Mouse (Mus musculus) granulocyte monocyte progenitor cell, adult 5-6 weeks (primary cell): Measurements from ENCODE around the gene Gng3. TPM values are rescaled to one million over a fixed set of nuclear protein-coding genes. Genes with fewer than 3 reads are reported as not detected.
A peak's percentile ranks its signal among the peaks of the same experiment; 100 is the strongest.
"Not testable (repeated sequence)": the region's sequence is repeated elsewhere in the genome, so short reads cannot be mapped to it uniquely, and the experiment has no call there.

Source experiments
- ATAC-seq: replicated peaks from 2 replicates; pipeline ENCODE4 v1.8.0; 2016; ENCODE audit warnings: mild to moderate bottlenecking, moderate TSS enrichment, inconsistent platforms; ENCODE audit not compliant: poor library complexity, severe bottlenecking
- total RNA-seq, 2 experiments: library from RNA; stranded (forward) in 1 of 2; stranded (reverse) in 1 of 2; fragments of 200-712, 200-1000 nt in 1 of 2; fragments of >200 nt in 1 of 2; fragmentation: Nextera tagmentation in 1 of 2; gene quantifications; 2 replicates each; pipeline ENCODE4 v1.2.3; 2014 to 2017

Gng3 gene
- not detected in 2 replicates for total RNA-seq (2014; fragmentation: Nextera tagmentation)
- total RNA-seq (2017): 0.26 TPM in 1 of 2 replicates, not detected in the other

GRCm38 (mm10) chr19:8839103-8839907, at the start of gene Gng3:
Gene Gng3 (minus strand): TSS chr19:8839194.
- no peak for ATAC-seq

GRCm38 (mm10) chr19:8887585-8888463, 48.8 kb upstream of the Gng3 start:
- no peak for ATAC-seq

GRCm38 (mm10) chr19:8886916-8887584, 48.1 kb upstream of the Gng3 start:
- ATAC-seq: no peak

- no peak for ATAC-seq
Measured at GRCm38 (mm10) chr19:8883616-8884015, 44.6 kb upstream of the Gng3 start, which contains the start of the genes Lbhd1 and Gm49403. Gene Lbhd1 (plus strand): TSS chr19:8883732. Gene Gm49403 (plus strand): TSS chr19:8883930.

GRCm38 (mm10) chr19:8881034-8881392, 42.0 kb upstream of the Gng3 start:
- peak; percentile 6; the same call in 1 of the 2 replicates for ATAC-seq

GRCm38 (mm10) chr19:8880311-8881033, 41.5 kb upstream of the Gng3 start, which contains the start of gene Uqcc3:
Gene Uqcc3 (minus strand): TSS chr19:8880923.
- ATAC-seq: peak; percentile 94

- ATAC-seq: no peak
Measured at GRCm38 (mm10) chr19:8875031-8875430, 36.0 kb upstream of the Gng3 start.

GRCm38 (mm10) chr19:8872266-8872840, 33.4 kb upstream of the Gng3 start:
- ATAC-seq: no peak

GRCm38 (mm10) chr19:8871267-8872186, 32.5 kb upstream of the Gng3 start, which contains the start of gene Ubxn1:
Gene Ubxn1 (plus strand): TSS chr19:8871496.
- peak; percentile 99 for ATAC-seq

- ATAC-seq: 0 out of 2 replicates have a peak, but pooled peaks have one; percentile 19
Measured at GRCm38 (mm10) chr19:8870838-8871237, 31.8 kb upstream of the Gng3 start.

- not testable (repeated sequence) for ATAC-seq
Measured at GRCm38 (mm10) chr19:8870381-8870780, 31.4 kb upstream of the Gng3 start.

GRCm38 (mm10) chr19:8864265-8864664, 25.3 kb upstream of the Gng3 start:
- ATAC-seq: no peak

- ATAC-seq: no peak
Measured at GRCm38 (mm10) chr19:8859018-8859417, 20.0 kb upstream of the Gng3 start.

- ATAC-seq: peak; percentile 79
Measured at GRCm38 (mm10) chr19:8857689-8858088, 18.7 kb upstream of the Gng3 start.

GRCm38 (mm10) chr19:8853117-8853516, 14.1 kb upstream of the Gng3 start:
- no peak for ATAC-seq

GRCm38 (mm10) chr19:8852236-8852928, 13.4 kb upstream of the Gng3 start:
- ATAC-seq: no peak

- ATAC-seq: peak; percentile 27; the same call in 1 of the 2 replicates
Measured at GRCm38 (mm10) chr19:8851639-8852038, 12.6 kb upstream of the Gng3 start.
